Mouse (Mus musculus): ENCODE results near the gene Il20rb. TPM values are rescaled to one million over a fixed set of nuclear protein-coding genes. Genes with fewer than 3 reads are reported as not detected.

Il20rb gene
- polyA plus RNA-seq, 1 experiment from 2014 or later = 1.1 TPM

DNA sequence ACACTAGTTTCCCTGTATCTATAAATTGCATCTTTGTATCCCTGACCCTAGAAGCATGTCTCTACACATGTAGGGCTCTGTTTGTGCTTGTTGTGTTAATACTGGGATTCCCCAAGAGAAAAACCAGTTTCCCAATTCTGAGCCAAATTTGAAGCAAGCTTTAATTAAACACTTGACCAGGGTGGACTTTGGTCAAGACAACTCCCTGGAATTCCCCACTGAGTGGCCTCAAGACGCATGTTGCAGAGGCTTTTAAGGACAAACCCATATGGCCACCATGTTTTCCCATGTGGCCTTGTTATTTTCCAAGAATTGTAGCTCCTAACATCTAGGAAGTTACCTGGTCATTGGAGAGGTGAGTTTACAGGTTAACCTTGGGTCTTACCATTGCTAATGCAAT is 12.5 kb downstream of the Il20rb start:
- Histone ChIP-seq H3K27ac (ENCODE audit: low read length) (no peak overlapping the region), H3K4me2 (ENCODE audit: low read depth, low read length) (no peak overlapping the region), H3K4me1 (ENCODE audit: control insufficient read depth, insufficient read depth, low read length) (peaks cover 4% of the 10 kb centered on the region; the same call in 1 of the 2 replicates), H3K4me3 (ENCODE audit: low read length) (no peak overlapping the region), H3K9ac (ENCODE audit: low read depth, low read length) (no peak overlapping the region), H3K36me3 (ENCODE audit: control insufficient read depth, insufficient read depth, low read length) (no peaks in the 10 kb centered on the region), H3K9me3 (ENCODE audit: control insufficient read depth, low read length) (no peaks in the 10 kb centered on the region), H3K27me3 (replicated peaks; ENCODE audit: control insufficient read depth, insufficient read depth, low read length) (no peaks in the 10 kb centered on the region)
- ATAC-seq = no peak
- WGBS = 69% methylated on average over 1 of the region's 1 CpGs

DNA sequence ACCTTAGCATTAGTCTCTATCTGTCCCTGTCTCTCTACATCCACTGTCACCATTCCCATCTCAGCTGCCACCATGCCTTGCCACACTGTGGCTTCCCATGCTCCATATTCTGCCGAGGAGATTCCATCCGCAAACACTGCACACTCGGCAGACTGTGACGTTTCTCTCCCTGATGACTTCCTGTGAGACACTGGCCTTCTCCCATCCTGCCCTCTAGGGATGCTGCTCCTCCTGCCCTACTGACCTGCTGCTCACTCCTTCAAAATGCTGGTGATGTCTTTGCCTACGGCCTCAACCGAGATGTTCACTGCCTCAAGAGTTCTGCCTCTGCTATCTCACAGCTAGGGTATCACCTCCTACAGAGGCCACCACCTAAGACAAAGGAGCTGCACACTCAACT is 13.2 kb downstream of the Il20rb start:
- Histone ChIP-seq H3K27me3 (replicated peaks; ENCODE audit: control insufficient read depth, insufficient read depth, low read length) (no peaks in the 10 kb centered on the region), H3K4me1 (ENCODE audit: control insufficient read depth, insufficient read depth, low read length) (peaks cover 4% of the 10 kb centered on the region; the same call in 1 of the 2 replicates), H3K27ac (ENCODE audit: low read length) (no peak overlapping the region), H3K9me3 (ENCODE audit: control insufficient read depth, low read length) (no peaks in the 10 kb centered on the region), H3K4me3 (ENCODE audit: low read length) (no peak overlapping the region), H3K36me3 (ENCODE audit: control insufficient read depth, insufficient read depth, low read length) (no peaks in the 10 kb centered on the region), H3K9ac (ENCODE audit: low read depth, low read length) (no peak overlapping the region), H3K4me2 (ENCODE audit: low read depth, low read length) (no peak overlapping the region)
- ATAC-seq = no peak
- WGBS = 77% methylated on average over 6 of the region's 6 CpGs

GRCm38 (mm10) chr9:100472931-100473330 is 13.7 kb downstream of the Il20rb start:
- no peak for ATAC-seq
- 93% methylated on average over 8 of the region's 8 CpGs for WGBS

DNA sequence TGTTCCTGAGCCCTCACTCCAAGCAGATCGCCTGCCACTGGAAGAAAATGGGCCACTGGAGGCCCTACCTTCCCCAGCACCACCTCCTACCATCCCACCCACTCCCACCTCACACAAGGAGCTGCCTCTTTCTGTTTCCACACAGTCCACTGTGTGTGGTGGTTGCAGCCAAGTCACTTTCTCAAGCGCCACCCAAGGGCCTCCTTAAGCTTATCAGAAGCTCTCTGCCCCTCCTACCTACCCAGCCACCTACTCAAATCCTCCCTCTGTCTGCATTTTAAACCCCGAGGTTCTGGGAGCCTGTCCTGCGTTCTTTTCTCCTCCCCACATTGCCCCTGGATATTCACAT is 15.0 kb downstream of the Il20rb start:
- Histone ChIP-seq H3K36me3 (ENCODE audit: control insufficient read depth, insufficient read depth, low read length) (no peaks in the 10 kb centered on the region), H3K4me3 (ENCODE audit: low read length) (no peak overlapping the region), H3K4me2 (ENCODE audit: low read depth, low read length) (no peak overlapping the region), H3K27ac (ENCODE audit: low read length) (no peak overlapping the region), H3K4me1 (ENCODE audit: control insufficient read depth, insufficient read depth, low read length) (peaks cover 8% of the 10 kb centered on the region; the same call in 1 of the 2 replicates), H3K27me3 (replicated peaks; ENCODE audit: control insufficient read depth, insufficient read depth, low read length) (no peaks in the 10 kb centered on the region), H3K9me3 (ENCODE audit: control insufficient read depth, low read length) (no peaks in the 10 kb centered on the region), H3K9ac (ENCODE audit: low read depth, low read length) (no peak overlapping the region)
- WGBS = 70% methylated on average over 4 of the region's 4 CpGs
- ATAC-seq = no peak

More at GRCm38 (mm10) chr9:100472931-100473330, 13.7 kb downstream of the Il20rb start:
- Histone ChIP-seq H3K4me1 (ENCODE audit: control insufficient read depth, insufficient read depth, low read length) (peaks cover 4% of the 10 kb centered on the region; the same call in 1 of the 2 replicates), H3K4me2 (ENCODE audit: low read depth, low read length) (no peak overlapping the region), H3K9ac (ENCODE audit: low read depth, low read length) (no peak overlapping the region), H3K36me3 (ENCODE audit: control insufficient read depth, insufficient read depth, low read length) (no peaks in the 10 kb centered on the region), H3K27ac (ENCODE audit: low read length) (no peak overlapping the region), H3K27me3 (replicated peaks; ENCODE audit: control insufficient read depth, insufficient read depth, low read length) (no peaks in the 10 kb centered on the region), H3K4me3 (ENCODE audit: low read length) (no peak overlapping the region), H3K9me3 (ENCODE audit: control insufficient read depth, low read length) (no peaks in the 10 kb centered on the region)

DNA sequence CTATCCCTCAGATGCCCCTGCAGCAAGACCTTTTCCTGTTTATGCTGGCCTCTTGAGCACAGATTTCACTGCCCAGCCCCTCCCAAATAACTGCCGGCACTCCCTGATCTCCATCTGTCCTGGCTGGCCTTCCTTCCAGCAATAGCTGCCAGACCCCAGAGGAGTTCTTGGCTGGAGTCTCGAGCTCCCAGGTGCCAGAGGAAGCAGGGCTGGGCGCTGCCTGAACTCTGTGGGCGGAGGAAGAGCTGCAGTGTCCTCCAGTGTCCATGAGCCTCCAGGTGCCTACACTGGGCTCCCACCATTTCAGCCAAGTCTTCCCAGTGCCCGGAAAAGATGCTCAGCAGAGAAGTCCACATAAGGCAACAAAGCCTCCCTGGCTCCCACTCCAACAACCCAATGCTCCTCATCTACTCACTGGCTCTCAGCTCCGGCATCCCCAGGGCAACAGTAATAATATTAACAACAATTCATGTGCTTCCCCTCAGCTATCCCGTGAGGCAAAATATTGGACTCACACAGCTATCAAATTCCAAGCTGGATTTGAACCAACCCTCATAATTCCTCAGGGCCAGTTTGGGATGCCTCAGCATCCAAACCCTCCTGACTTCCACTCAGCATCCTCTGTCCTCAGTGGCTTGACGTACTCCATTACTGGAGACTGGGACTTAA is 15.5 kb downstream of the Il20rb start:
- Histone ChIP-seq H3K4me3 (ENCODE audit: low read length) (no peak overlapping the region), H3K9ac (ENCODE audit: low read depth, low read length) (no peak overlapping the region), H3K27me3 (replicated peaks; ENCODE audit: control insufficient read depth, insufficient read depth, low read length) (no peaks in the 10 kb centered on the region), H3K4me1 (ENCODE audit: control insufficient read depth, insufficient read depth, low read length) (peaks cover 8% of the 10 kb centered on the region; the same call in 1 of the 2 replicates), H3K36me3 (ENCODE audit: control insufficient read depth, insufficient read depth, low read length) (no peaks in the 10 kb centered on the region), H3K27ac (ENCODE audit: low read length) (no peak overlapping the region), H3K4me2 (ENCODE audit: low read depth, low read length) (no peak overlapping the region), H3K9me3 (ENCODE audit: control insufficient read depth, low read length) (no peaks in the 10 kb centered on the region)
- WGBS = 46% methylated on average over 8 of the region's 8 CpGs
- peak; percentile 39; the same call in 1 of the 2 replicates for ATAC-seq

- ATAC-seq = no peak
- 66% methylated on average over 1 of the region's 1 CpGs for WGBS
These were observed 16.4 kb downstream of the Il20rb start for GRCm38 (mm10) chr9:100470228-100470627.

GRCm38 (mm10) chr9:100469681-100470080 is 16.9 kb downstream of the Il20rb start:
- no peaks in the 10 kb centered on the region for H3K36me3 ChIP-seq (ENCODE audit: control insufficient read depth, insufficient read depth, low read length)
- H3K27me3 ChIP-seq (replicated peaks; ENCODE audit: control insufficient read depth, insufficient read depth, low read length) = no peaks in the 10 kb centered on the region
- no peak overlapping the region for H3K4me2 ChIP-seq (ENCODE audit: low read depth, low read length)
- no peak overlapping the region for H3K4me3 ChIP-seq (ENCODE audit: low read length)
- peaks cover 8% of the 10 kb centered on the region; the same call in 1 of the 2 replicates for H3K4me1 ChIP-seq (ENCODE audit: control insufficient read depth, insufficient read depth, low read length)
- ATAC-seq = no peak
- no peak overlapping the region for H3K9ac ChIP-seq (ENCODE audit: low read depth, low read length)
- H3K27ac ChIP-seq (ENCODE audit: low read length) = no peak overlapping the region
- no peaks in the 10 kb centered on the region for H3K9me3 ChIP-seq (ENCODE audit: control insufficient read depth, low read length)
- WGBS = 96% methylated on average over 3 of the region's 3 CpGs

More at GRCm38 (mm10) chr9:100470228-100470627, 16.4 kb downstream of the Il20rb start:
- no peak overlapping the region for H3K27ac ChIP-seq (ENCODE audit: low read length)
- H3K4me3 ChIP-seq (ENCODE audit: low read length) = no peak overlapping the region
- no peaks in the 10 kb centered on the region for H3K36me3 ChIP-seq (ENCODE audit: control insufficient read depth, insufficient read depth, low read length)
- H3K9ac ChIP-seq (ENCODE audit: low read depth, low read length) = no peak overlapping the region
- no peaks in the 10 kb centered on the region for H3K27me3 ChIP-seq (replicated peaks; ENCODE audit: control insufficient read depth, insufficient read depth, low read length)
- no peak overlapping the region for H3K4me2 ChIP-seq (ENCODE audit: low read depth, low read length)
- H3K4me1 ChIP-seq (ENCODE audit: control insufficient read depth, insufficient read depth, low read length) = peaks cover 8% of the 10 kb centered on the region; the same call in 1 of the 2 replicates
- no peaks in the 10 kb centered on the region for H3K9me3 ChIP-seq (ENCODE audit: control insufficient read depth, low read length)

DNA sequence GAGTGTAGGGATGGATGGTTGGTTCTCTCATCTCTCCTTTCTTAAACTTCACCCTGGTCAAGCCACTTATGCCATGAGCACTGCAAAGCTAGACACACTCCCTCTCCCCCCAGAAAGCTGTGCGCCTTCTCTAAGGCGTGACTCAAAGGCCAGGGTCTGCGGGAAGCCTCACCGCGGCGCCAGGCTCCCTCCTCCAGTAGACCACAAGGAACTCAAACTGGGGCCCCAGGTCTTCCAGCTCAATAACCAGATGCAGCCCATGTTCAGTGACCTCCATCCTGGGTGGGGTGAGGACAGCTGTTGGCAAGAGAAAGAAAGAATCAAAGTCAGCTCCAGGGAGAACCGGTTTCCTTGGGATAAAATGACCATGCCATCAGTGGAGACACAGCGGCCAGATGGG is 18.4 kb downstream of the Il20rb start:
- 96% methylated on average over 8 of the region's 8 CpGs for WGBS
- Histone ChIP-seq H3K9me3 (ENCODE audit: control insufficient read depth, low read length) (no peaks in the 10 kb centered on the region), H3K4me3 (ENCODE audit: low read length) (no peak overlapping the region), H3K4me2 (ENCODE audit: low read depth, low read length) (no peak overlapping the region), H3K36me3 (ENCODE audit: control insufficient read depth, insufficient read depth, low read length) (no peaks in the 10 kb centered on the region), H3K9ac (ENCODE audit: low read depth, low read length) (no peak overlapping the region), H3K27me3 (replicated peaks; ENCODE audit: control insufficient read depth, insufficient read depth, low read length) (no peaks in the 10 kb centered on the region), H3K27ac (ENCODE audit: low read length) (no peak overlapping the region), H3K4me1 (ENCODE audit: control insufficient read depth, insufficient read depth, low read length) (peaks cover 8% of the 10 kb centered on the region; the same call in 1 of the 2 replicates)
- no peak for ATAC-seq

DNA sequence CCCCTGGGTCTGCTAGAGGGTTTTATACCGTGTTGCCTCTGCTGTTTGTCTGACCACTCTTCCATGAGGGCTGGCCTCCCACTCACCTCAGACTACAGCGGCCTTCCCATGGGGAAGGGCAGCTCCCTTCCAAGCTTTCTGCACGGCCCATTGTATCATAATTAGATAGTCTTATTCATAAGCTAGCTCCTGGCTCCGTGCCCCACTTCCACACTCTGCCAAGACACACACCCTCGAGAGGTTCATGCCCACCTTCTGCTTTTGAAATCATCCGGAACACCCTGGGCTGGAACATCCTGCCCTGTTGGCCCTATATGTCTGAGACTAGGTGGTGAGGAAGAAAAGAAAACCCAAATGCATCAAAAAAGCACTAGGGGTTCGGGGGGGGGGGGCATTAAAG is 18.9 kb downstream of the Il20rb start:
- Histone ChIP-seq H3K27me3 (replicated peaks; ENCODE audit: control insufficient read depth, insufficient read depth, low read length) (no peaks in the 10 kb centered on the region), H3K9ac (ENCODE audit: low read depth, low read length) (no peak overlapping the region), H3K9me3 (ENCODE audit: control insufficient read depth, low read length) (no peaks in the 10 kb centered on the region), H3K27ac (ENCODE audit: low read length) (no peak overlapping the region), H3K4me1 (ENCODE audit: control insufficient read depth, insufficient read depth, low read length) (peaks cover 8% of the 10 kb centered on the region; the same call in 1 of the 2 replicates), H3K4me2 (ENCODE audit: low read depth, low read length) (no peak overlapping the region), H3K36me3 (ENCODE audit: control insufficient read depth, insufficient read depth, low read length) (no peaks in the 10 kb centered on the region), H3K4me3 (ENCODE audit: low read length) (no peak overlapping the region)
- ATAC-seq = no peak
- 73% methylated on average over 7 of the region's 7 CpGs for WGBS
